Mouse (Mus musculus) stomach, postnatal 0 days (tissue): ENCODE data around the gene Gm20878. TPM values are rescaled to one million over a fixed set of nuclear protein-coding genes. Genes with fewer than 3 reads are reported as not detected.
"Not testable (repeated sequence)": the region's sequence is repeated elsewhere in the genome, so short reads cannot be mapped to it uniquely, and the experiment has no call there.

Experiments
- ATAC-seq: fragments of 200-750 bp; cut with Nextera tagmentation; 2 replicates; pipeline ENCODE4 v1.8.0; 2017; ENCODE audit not compliant: low FRiP score, low TSS enrichment
- DNase-seq: peaks from one replicate; pipeline ENCODE4 v3.0.0-alpha.2; 2016; ENCODE audit warnings: low spot score
- H3K27ac ChIP-seq: fragments of 300-500 bp; sonication (generic); replicated peaks from 2 replicates; pipeline ENCODE4 v1.5.1; 2014; ENCODE audit warnings: mild to moderate bottlenecking, control low read depth
- H3K27me3 ChIP-seq: fragments of 300-500 bp; sonication (generic); 2 replicates; pipeline ENCODE4 v1.6.1; 2014; ENCODE audit warnings: low read length; ENCODE audit not compliant: control insufficient read depth, insufficient read depth
- H3K36me3 ChIP-seq: fragments of 300-500 bp; sonication (generic); 2 replicates; pipeline ENCODE4 v1.6.1; 2014; ENCODE audit warnings: low read length, mixed read lengths; ENCODE audit not compliant: control insufficient read depth, insufficient read depth
- H3K4me1 ChIP-seq: fragments of 300-500 bp; sonication (generic); replicated peaks from 2 replicates; pipeline ENCODE4 v1.6.1; 2014; ENCODE audit warnings: antibody characterized with exemption; ENCODE audit not compliant: control insufficient read depth, insufficient read depth
- H3K4me2 ChIP-seq: fragments of 300-500 bp; sonication (generic); replicated peaks from 2 replicates; pipeline ENCODE4 v1.6.1; 2014; ENCODE audit warnings: low read depth, mild to moderate bottlenecking, control low read depth, moderate library complexity
- H3K4me3 ChIP-seq: fragments of 300-500 bp; sonication (generic); 2 replicates; pipeline ENCODE4 v1.5.1; 2014; ENCODE audit warnings: low read depth, low read length, control low read depth
- H3K9ac ChIP-seq: fragments of 300-500 bp; sonication (generic); 2 replicates; pipeline ENCODE4 v1.6.1; 2014; ENCODE audit warnings: mild to moderate bottlenecking, low read length, control low read depth, mixed read lengths
- H3K9me3 ChIP-seq: fragments of 300-500 bp; sonication (generic); 2 replicates; pipeline ENCODE4 v1.6.1; 2016; ENCODE audit warnings: low read length; ENCODE audit not compliant: control insufficient read depth
- WGBS: fragments of 180-500 bp; shearing (Covaris S2); extraction: QIAGEN DNeasy Blood & Tissue Kit; methylation state at CpG from one replicate; pipeline ENCODE4 v1.1.7; 2014; 5-methylcytosine and 5-hydroxymethylcytosine counted together
- polyA plus RNA-seq: library from polyadenylated mRNA; unstranded; fragments of >200 nt; fragmentation: Nextera tagmentation; extraction: Ambion mirVana; gene quantifications from 2 replicates; pipeline ENCODE4 v1.2.1, GENCODE M21; 2015

The Gm20878 gene
- 2.0 and 2.3 TPM in 2 replicates for polyA plus RNA-seq

DNA sequence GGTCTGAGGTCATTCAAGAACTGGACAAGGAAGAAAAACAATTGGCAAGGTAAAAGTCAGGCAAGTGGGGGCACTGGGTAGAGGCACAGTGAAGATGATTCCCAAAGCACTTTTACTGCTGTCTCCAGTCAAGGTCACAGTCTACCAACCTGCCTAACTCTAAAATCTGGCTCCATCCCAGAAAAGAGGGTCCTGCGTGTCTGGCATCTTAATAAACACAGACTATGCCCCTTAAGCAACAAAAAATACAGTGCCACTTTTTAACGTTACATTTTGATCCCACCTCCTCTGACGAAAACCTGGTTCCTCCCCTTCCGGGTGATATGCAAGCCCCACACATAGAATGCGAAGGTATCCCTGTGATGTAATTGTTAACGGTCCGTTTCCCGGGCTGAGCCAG, at the start of gene Gm20878:
TSS of gene Gm20878 (plus strand) at position 301 of the 400 bp plus-strand sequence.
- not testable (repeated sequence) for H3K9me3 ChIP-seq, H3K4me2 ChIP-seq, ATAC-seq, H3K9ac ChIP-seq, H3K27me3 ChIP-seq, H3K4me1 ChIP-seq, H3K36me3 ChIP-seq, H3K27ac ChIP-seq, DNase-seq, H3K4me3 ChIP-seq
- WGBS = no CpG with 5 or more reads among the region's 8 CpGs

- not testable (repeated sequence) for DNase-seq, H3K27me3 ChIP-seq, ATAC-seq, H3K9ac ChIP-seq, H3K4me1 ChIP-seq, H3K36me3 ChIP-seq, H3K9me3 ChIP-seq, H3K4me2 ChIP-seq, H3K27ac ChIP-seq, H3K4me3 ChIP-seq
- no CpG with 5 or more reads among the region's 5 CpGs for whole genome bisulfite sequencing
These were observed 38.1 kb upstream of the Gm20878 start, which contains the start of gene Gm21541 for GRCm38 (mm10) chr4:41903310-41903709. Gm21541 (plus strand) TSS chr4:41903610.

- not testable (repeated sequence) for H3K27me3 ChIP-seq
- no CpG with 5 or more reads among the region's 1 CpGs for WGBS
These were observed 24.4 kb downstream of the Gm20878 start, which contains the start of gene Fam205a4 for GRCm38 (mm10) chr4:41965758-41966157. Fam205a4 (plus strand) TSS chr4:41966058.

More at GRCm38 (mm10) chr4:41965758-41966157, 24.4 kb downstream of the Gm20878 start, which contains the start of gene Fam205a4:
- DNase-seq, H3K9ac ChIP-seq, H3K36me3 ChIP-seq, H3K4me3 ChIP-seq, ATAC-seq, H3K27ac ChIP-seq, H3K9me3 ChIP-seq, H3K4me1 ChIP-seq, H3K4me2 ChIP-seq: not testable (repeated sequence)

Other genes starting within 250 kb of the Gm20878 start
- gene Cntfr, start 244.5 kb upstream of the Gm20878 start, polyA plus RNA-seq = 4.3 and 5.9 TPM in 2 replicates
- 73.7 and 80.0 TPM in 2 replicates for gene Il11ra1, start 241.6 kb upstream of the Gm20878 start, polyA plus RNA-seq
- 38.0 and 40.2 TPM in 2 replicates for gene Rpp25l, start 228.0 kb upstream of the Gm20878 start, polyA plus RNA-seq
- 129 TPM in 2 replicates for gene Dctn3, start 218.4 kb upstream of the Gm20878 start, polyA plus RNA-seq
- 0.05 and 0.07 TPM in 2 replicates for gene Arid3c, start 210.4 kb upstream of the Gm20878 start, polyA plus RNA-seq
- 27.4 and 31.3 TPM in 2 replicates for gene Galt, start 186.3 kb upstream of the Gm20878 start, polyA plus RNA-seq
- gene Sigmar1, start 185.4 kb upstream of the Gm20878 start, polyA plus RNA-seq = 41.6 and 43.9 TPM in 2 replicates
- gene Ccl27a, start 167.3 kb upstream of the Gm20878 start, polyA plus RNA-seq = 21.2 and 21.3 TPM in 2 replicates
- 11.1 and 17.8 TPM in 2 replicates for gene Gm21541, start 38.0 kb upstream of the Gm20878 start, polyA plus RNA-seq
- gene Fam205a4, start 24.5 kb downstream of the Gm20878 start, polyA plus RNA-seq = 0.06 and 0.08 TPM in 2 replicates
- gene Gm21093, start 93.2 kb downstream of the Gm20878 start, polyA plus RNA-seq = 0.10 TPM in 1 of 2 replicates, not detected in the other
- not detected in 2 replicates for gene Gm3893, start 149.6 kb downstream of the Gm20878 start, polyA plus RNA-seq
- gene Gm13304, start 173.2 kb downstream of the Gm20878 start, polyA plus RNA-seq = 10.0 TPM in 1 of 2 replicates, not detected in the other
- not detected in 2 replicates for gene Gm13306, start 211.9 kb downstream of the Gm20878 start, polyA plus RNA-seq
- gene Gm13305, start 227.0 kb downstream of the Gm20878 start, polyA plus RNA-seq = 0.39 TPM in 1 of 2 replicates, not detected in the other